Mouse (Mus musculus): ENCODE measurements around the gene Gm28035. TPM values are rescaled to one million over a fixed set of nuclear protein-coding genes. Genes with fewer than 3 reads are reported as not detected.

Gm28035 gene
- total RNA-seq, 4 experiments from 2014 or later, result 1.8 to 6.1 (median 3.6) TPM

DNA sequence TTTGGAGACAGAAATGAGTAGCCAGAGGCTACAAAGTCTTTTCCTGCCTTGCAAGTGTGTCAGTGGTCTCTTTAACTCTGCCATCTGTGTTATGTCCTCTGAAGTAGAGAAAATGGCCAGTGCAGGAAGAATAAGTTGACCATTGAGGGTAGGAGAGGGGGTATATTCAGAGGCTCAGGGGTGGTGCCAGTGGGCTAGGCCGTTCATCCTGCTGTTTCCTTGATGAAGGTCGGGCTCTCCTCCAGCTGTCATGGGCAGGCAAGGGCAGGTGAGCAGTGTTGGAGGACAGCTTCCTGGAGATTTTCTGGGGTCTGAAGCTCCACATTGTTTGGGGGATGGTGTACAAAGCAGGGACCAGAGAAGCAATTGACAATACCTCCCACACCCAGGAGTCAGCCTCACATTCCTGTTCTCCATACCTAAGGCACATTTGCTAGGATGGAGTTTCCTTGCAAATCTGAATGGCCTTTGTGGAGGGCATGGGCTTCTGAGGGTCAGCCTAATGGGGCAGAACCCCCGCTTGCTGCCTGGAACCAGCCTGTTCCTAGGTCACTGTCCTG is 1.4 kb upstream of the Gm28035 start:
- DNase-seq (ENCODE audit: low spot score), result peak; percentile 45

- peak; percentile 83 for DNase-seq (ENCODE audit: low spot score)
Measured at GRCm38 (mm10) chr2:30239777-30240176, 590 bp upstream of the Gm28035 start.

DNA sequence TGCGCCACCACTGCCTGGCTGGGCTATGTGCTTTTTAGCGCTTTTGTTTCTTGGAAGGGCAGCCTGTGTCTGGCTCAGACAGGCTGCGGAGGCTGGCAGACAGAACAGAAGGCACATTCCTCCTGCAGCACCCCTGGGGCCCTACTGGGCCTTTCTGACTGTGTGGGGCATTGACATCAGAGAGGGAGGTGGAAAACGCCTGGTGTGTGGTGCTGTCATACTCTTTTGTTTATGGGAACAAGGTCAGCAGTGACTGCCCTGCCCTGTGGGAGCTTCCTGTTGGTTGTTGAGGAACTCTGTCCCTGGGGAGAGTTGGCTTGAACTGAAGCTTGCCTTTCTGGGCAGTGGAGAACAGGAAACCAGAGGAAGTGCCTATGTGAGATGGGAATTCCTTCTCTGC is 2.1 kb downstream of the Gm28035 start:
- DNase-seq (ENCODE audit: low spot score), result peak; percentile 93

- DNase-seq (ENCODE audit: low spot score), result no peak
Measured at GRCm38 (mm10) chr2:30243391-30243790, 3.0 kb downstream of the Gm28035 start.

- no peak for DNase-seq (ENCODE audit: low spot score)
Measured at GRCm38 (mm10) chr2:30244595-30245178, 4.3 kb downstream of the Gm28035 start.

- DNase-seq (ENCODE audit: low spot score), result no peak
Measured at GRCm38 (mm10) chr2:30247036-30247435, 6.7 kb downstream of the Gm28035 start.

- DNase-seq (ENCODE audit: low spot score), result no peak
Measured at GRCm38 (mm10) chr2:30247681-30248080, 7.3 kb downstream of the Gm28035 start.

- DNase-seq (ENCODE audit: low spot score), result no peak
Measured at GRCm38 (mm10) chr2:30249182-30249581, 8.8 kb downstream of the Gm28035 start.

GRCm38 (mm10) chr2:30250166-30251128 is 10.1 kb downstream of the Gm28035 start:
- DNase-seq (ENCODE audit: low spot score), result peak; percentile 21

DNA sequence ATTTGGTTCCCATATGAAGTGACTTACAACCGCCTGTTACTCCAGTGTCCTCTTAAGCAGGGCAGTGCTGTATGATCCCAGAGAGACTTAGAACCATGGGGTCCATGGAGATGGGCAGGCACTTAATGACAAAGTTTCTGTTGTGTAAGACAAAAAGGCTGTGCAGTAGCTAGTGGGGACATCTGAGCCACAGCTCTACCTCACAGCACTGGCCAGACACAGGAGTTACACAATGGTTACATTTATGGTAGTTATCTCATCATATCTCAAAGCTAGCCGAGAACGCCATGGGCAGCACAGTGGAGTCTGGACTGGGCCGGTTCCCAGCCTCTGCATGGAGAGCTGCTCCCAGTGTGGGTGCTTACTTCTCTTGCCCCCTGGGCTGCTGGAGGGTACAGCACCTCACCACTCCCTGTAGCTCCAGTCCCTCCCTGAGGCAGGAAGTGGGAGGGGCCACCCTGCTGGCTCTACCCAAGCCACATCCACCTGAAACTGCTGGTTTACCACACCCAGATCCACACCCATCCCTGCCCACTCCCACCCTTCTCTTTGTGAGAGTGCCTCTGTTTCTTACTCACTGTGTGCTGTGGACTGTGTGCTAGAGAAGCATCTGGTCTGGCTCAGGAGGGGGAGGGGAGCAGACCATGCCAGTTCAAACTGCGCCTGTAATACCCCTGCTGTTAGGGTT is 11.2 kb downstream of the Gm28035 start:
- peak; percentile 44 for DNase-seq (ENCODE audit: low spot score)

DNA sequence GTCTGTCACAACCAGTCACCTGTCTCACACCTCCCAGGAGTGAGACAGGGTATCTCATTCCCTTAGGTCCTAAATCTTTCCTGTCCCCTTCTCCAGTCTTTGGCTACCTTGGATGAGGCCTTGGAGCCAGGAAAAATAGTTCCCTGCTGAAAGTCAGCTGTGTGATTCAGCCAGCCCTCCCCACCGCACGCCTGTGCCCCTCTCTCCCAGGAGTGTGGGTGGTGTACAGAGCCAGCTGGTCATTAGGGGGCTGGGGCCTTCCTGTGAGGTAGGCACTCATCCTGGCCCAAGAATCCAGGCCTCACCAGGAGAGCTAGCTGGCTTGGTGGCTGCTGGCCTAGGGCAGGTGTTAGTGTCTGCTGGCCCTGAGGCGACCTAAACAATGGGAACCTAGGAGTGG is 12.2 kb downstream of the Gm28035 start:
- DNase-seq (ENCODE audit: low spot score), result no peak

DNA sequence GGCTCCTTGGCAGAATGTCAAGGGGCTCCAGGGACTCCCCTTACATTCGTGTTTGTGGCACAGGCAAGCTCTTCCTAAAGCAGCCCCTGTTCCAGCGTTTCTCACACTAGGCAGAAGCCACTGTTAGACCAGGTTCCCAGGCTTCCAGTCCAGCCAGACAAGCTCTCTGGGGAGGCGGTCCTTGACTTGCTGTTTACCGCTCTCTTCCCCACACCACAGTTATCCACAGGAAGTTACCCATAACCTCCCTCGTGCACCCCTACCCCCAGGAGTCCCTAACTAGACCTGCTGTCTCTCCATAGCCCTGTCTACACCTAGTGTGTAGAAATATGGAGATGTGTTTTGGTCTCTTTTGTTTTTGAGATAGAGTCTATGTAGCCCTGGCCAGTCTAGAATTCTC is 13.4 kb downstream of the Gm28035 start:
- DNase-seq (ENCODE audit: low spot score), result peak; percentile 33

GRCm38 (mm10) chr2:30255631-30256395 is 15.4 kb downstream of the Gm28035 start:
- DNase-seq (ENCODE audit: low spot score), result no peak

DNA sequence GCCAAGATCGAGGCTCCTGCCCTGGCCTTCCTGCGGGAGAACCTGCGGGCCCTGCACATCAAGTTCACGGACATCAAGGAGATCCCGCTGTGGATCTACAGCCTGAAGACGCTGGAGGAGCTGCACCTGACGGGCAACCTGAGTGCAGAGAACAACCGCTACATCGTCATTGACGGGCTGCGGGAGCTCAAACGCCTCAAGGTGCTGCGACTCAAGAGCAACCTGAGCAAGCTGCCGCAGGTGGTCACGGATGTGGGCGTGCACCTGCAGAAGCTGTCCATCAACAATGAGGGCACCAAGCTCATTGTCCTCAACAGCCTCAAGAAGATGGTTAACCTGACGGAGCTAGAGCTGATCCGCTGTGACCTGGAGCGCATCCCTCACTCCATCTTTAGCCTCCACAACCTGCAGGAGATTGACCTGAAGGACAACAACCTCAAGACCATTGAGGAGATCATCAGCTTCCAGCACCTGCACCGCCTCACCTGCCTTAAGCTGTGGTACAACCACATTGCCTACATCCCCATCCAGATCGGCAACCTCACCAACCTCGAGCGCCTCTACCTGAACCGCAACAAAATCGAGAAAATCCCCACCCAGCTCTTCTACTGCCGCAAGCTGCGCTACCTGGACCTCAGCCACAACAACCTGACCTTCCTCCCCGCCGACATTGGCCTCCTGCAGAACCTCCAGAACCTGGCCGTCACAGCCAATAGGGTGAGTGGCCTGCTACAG is 16.4 kb downstream of the Gm28035 start:
- no peak for DNase-seq (ENCODE audit: low spot score)

DNA sequence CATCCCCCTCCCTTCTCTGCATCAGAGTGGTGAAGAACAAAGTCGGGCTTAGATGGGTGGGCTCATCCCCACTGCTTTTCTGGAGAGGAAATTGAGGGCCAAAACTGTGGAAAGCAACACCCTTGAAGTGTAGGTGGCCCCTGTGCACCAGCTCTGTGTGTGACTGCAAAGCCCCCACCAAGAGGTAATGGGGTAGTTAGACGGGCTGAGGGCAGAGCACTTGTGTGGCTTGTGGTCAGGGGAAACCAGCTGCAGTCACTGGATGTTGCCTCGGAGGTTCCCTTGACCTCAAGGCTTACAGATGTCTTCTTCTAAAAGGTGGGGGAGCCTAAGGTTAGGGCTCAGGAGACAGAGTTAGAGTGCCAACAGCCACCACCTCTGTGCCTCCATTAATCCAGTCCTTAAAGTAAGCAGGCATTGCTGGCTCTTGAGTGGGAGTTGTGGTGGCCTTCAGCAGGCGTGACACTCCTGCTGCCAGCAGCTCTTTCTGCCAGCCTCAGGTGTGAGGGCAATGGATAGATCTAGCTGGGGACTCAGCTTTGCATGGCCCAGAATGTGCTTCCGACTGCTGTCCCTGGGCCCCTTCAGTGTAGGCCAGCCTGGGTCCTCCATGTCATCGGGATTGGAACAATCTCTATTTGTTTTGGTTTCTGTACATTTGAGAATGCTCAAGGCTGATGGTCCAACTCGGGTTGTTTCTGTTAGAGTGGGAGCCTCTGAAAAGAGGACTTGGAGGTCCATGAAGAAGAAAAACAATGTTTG is 17.5 kb downstream of the Gm28035 start:
- peak; percentile 7 for DNase-seq (ENCODE audit: low spot score)

- peak; percentile 92 for DNase-seq (ENCODE audit: low spot score)
Measured at GRCm38 (mm10) chr2:30258600-30258999, 18.2 kb downstream of the Gm28035 start.

DNA sequence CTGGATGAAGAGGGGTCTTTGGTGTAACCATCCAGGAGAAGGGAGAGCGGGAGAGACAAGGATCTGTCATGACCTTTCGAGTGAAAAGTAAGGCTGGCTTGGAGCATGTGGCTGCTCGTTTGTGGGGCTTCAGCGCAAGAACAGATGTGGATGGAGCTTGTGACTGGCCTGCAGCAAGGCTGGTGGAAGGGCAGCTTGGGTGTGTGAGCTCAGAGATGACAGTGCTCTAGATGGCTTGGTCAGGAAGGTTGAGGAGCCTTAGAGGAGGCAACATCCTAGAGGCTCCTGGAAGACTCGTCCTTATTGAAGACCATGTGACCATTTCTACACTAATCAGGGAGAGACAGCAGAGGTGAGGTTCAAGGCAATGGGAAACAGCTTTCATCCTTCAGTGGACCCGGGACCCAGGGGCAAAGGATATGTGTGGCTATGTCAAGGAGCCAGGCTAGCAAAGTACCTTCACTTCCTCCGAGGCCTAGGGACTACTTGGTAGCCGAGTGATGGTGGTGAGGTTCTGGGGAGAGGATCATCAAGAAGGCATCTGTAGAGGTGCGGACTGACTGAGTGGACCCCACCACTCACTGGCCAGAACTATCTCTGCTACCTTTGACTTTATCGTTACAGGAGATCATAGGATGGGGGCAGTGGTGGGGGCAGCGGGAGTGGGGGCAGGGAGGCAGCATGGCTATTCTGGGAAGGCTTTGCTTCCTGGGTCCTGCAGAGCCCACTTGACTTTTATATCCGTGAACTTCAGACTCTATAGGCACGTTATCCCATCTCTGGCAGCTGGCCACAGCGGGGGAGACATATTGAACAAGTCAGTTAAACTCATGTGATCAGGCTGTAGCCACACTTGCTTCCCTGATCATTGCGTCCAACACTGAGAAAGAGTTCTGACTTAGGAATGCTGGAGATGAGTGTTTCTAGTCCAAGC is 19.0 kb downstream of the Gm28035 start:
- peak; percentile 16 for DNase-seq (ENCODE audit: low spot score)

DNA sequence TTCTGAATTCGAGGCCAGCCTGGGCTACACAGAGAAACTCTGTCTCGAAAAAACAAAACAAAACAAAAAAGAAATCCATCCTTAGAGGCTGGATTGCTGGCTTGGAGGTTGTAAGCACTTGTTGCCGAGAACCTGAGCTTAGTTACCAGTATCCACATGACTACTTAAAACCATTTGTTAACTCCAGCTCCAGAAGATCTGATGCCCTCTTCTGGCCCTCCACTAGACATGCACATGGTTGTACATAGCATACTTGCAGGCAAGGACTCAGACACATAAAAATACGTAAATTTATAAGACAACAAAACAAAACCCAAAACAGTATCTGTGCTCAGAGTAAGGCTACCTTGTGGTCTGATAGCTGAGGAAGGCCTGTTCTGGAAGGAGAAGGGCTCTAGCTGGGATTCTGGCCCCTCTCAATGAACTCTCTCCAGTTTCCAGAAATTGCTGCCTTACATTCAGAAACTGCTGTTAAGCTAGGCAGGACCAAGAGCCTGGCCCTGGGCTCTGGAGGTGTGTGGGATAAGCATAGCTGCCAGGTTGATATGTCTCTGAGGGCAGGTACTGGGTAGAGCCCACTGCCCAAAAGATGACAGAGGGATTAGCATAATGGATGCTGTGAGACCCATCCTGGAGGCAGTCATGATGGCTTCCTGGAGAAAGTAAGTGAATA is 20.8 kb downstream of the Gm28035 start:
- peak; percentile 11 for DNase-seq (ENCODE audit: low spot score)
